Mouse (Mus musculus): Measurements from ENCODE around the gene Sec31a.

DNA sequence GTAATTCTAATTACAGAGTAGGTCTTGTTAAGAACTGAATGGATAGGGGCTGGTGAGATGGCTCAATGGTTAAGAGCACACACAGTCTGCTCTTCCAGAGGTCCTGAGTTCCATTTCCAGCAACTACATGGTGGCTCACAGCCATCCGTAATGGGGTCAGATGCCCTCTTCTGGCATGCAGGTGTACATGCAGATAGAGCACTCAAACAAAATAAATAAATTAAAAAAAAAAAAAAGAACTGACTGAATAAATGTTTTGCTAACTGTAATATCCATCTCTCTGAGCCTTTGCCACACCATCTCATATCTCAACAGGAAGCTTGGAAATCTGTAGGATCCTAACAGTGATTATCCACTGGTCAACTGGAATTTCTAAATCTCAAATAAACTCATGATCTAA lies 45.1 kb downstream of the Sec31a start:
- TF ChIP-seq CTCF (IDR thresholded peaks at IDR 0.05; ENCODE audit: insufficient read depth, low read length) (0 out of 2 replicates have a peak, but pooled peaks have one; percentile 10), POLR2A (IDR thresholded peaks at IDR 0.05; ENCODE audit: borderline replicate concordance, extremely low read depth, low read depth, low read length) (no peak)

Data from lung, adult 2 months (tissue).